Mouse (Mus musculus) midbrain, embryonic 11.5 days (tissue): ENCODE measurements at regions not wholly inside any gene's neighbourhood (a gene's known extent, or its start where the extent isn't known, plus 50 kb on each side); places are given as distances from the start of the nearest gene placed in this dataset.

Experiments
- ATAC-seq: fragments of 200-750 bp; cut with Nextera tagmentation; 2 replicates; pipeline ENCODE4 v1.8.0; 2017; ENCODE audit warnings: moderate TSS enrichment, moderate library complexity; ENCODE audit not compliant: low FRiP score
- DNase-seq: peaks from one replicate; pipeline ENCODE4 v3.0.0; 2015; ENCODE audit warnings: low spot score; ENCODE audit errors: missing footprints
- H3K27ac ChIP-seq: fragments of 300-500 bp; sonication (generic); 2 replicates; pipeline ENCODE4 v1.5.1; 2014; ENCODE audit warnings: low read depth, low read length
- H3K27me3 ChIP-seq: fragments of 300-500 bp; sonication (generic); 2 replicates; pipeline ENCODE4 v1.6.1; 2014; ENCODE audit warnings: mild to moderate bottlenecking, low read length, moderate library complexity, mixed read lengths; ENCODE audit not compliant: control insufficient read depth, insufficient read depth
- H3K36me3 ChIP-seq: fragments of 300-500 bp; sonication (generic); 2 replicates; pipeline ENCODE4 v1.6.1; 2014; ENCODE audit warnings: mild to moderate bottlenecking, low read length, moderate library complexity, mixed read lengths; ENCODE audit not compliant: control insufficient read depth, insufficient read depth
- H3K4me1 ChIP-seq: fragments of 300-500 bp; sonication (generic); 2 replicates; pipeline ENCODE4 v1.6.1; 2014; ENCODE audit warnings: low read length; ENCODE audit not compliant: control insufficient read depth, insufficient read depth
- H3K4me2 ChIP-seq: fragments of 300-500 bp; sonication (generic); 2 replicates; pipeline ENCODE4 v1.6.1; 2014; ENCODE audit warnings: mild to moderate bottlenecking, moderate library complexity
- H3K4me3 ChIP-seq: fragments of 300-500 bp; sonication (generic); 2 replicates; pipeline ENCODE4 v1.5.1; 2014; ENCODE audit warnings: low read depth, low read length
- H3K9ac ChIP-seq: fragments of 300-500 bp; sonication (generic); 2 replicates; pipeline ENCODE4 v1.6.1; 2014; ENCODE audit warnings: low read length
- H3K9me3 ChIP-seq: fragments of 300-500 bp; sonication (generic); 2 replicates; pipeline ENCODE4 v1.6.1; 2016; ENCODE audit warnings: low read length; ENCODE audit not compliant: control insufficient read depth
- WGBS: fragments of 180-500 bp; shearing (Covaris S2); extraction: QIAGEN DNeasy Blood & Tissue Kit; methylation state at CpG from one replicate; pipeline ENCODE4 v1.1.7; 2014; 5-methylcytosine and 5-hydroxymethylcytosine counted together

DNA sequence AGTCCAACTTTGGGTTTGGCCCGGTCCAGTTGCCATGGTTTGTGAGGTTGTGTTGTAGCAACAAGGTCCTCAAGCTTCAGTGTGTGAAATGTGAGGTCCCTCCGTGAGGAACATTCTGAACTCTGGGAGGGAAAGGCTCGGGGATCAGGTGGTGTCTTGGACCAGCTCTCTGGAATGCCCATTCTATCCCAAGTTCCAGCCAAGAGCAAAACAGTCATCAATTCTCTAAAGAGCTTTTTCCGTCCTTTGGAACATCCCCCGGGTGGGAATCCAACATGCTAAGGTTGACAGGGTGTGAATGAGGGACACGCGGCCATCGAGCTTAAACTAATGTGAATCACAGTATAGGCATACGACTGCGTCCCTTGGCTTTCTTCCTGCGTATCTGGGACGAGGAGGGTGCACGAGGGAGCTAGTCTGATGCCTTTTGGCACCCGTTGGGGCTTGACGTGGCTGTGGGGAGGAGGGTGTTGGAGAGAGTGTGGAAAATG, 145.4 kb downstream of the Tmx1 start:
- H3K4me1 ChIP-seq, result no peaks in the 10 kb centered on the region
- no peak overlapping the region for H3K9ac ChIP-seq
- no peak overlapping the region for H3K4me2 ChIP-seq
- no peaks in the 10 kb centered on the region for H3K9me3 ChIP-seq
- DNase-seq (peak; percentile 60), ATAC-seq (no peak)
- no peak overlapping the region for H3K4me3 ChIP-seq
- no peaks in the 10 kb centered on the region for H3K36me3 ChIP-seq
- no peaks in the 10 kb centered on the region for H3K27me3 ChIP-seq
- H3K27ac ChIP-seq, result no peak overlapping the region
- WGBS, result 85% methylated on average over 15 of the region's 15 CpGs

DNA sequence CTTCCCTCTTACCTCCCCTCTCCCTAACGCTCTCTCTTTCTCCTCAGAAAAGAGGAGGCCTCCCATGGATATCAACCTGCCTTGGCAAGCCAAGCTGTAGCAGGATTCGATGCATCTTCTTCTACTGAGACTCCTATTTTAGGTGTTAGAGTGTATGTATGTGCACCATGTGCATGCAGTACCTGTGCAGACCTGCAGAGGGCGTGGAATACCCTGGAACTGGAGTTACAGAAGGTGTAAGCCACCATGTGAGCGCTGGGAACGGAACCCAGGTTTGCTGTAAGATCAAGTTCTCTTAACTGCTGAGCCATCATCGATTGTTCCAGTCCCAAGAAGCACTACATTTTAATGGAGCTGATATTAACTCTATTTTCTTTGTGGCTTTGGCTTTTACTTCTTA, 146.8 kb downstream of the Tmx1 start:
- H3K4me1 ChIP-seq, result no peaks in the 10 kb centered on the region
- H3K27me3 ChIP-seq, result no peaks in the 10 kb centered on the region
- H3K4me3 ChIP-seq, result no peak overlapping the region
- DNase-seq (peak; percentile 83), ATAC-seq (no peak)
- 88% methylated on average over 6 of the region's 6 CpGs for WGBS
- H3K27ac ChIP-seq, result no peak overlapping the region
- no peaks in the 10 kb centered on the region for H3K36me3 ChIP-seq
- H3K9me3 ChIP-seq, result no peaks in the 10 kb centered on the region
- no peak overlapping the region for H3K4me2 ChIP-seq
- H3K9ac ChIP-seq, result no peak overlapping the region

DNA sequence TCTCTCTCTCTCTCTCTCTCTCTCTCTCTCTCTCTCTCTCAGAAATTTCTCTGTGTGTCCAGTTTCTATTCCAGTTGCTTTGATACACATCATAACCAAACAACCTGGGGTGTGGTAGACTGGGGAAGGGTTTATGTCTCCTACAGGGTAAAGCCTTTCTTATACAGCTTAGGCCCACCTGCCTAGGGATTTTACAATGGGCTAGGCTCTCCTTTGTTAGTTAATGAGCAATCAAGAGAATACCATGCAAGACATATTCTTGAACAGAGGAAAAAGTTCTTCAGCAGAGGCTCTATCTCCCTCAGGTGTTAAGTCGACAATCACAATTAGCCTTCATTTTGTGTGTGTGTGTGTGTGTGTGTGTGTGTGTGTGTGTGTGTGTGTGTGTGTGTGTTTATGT, 151.0 kb downstream of the Tmx1 start:
- 100% methylated on average over 1 of the region's 1 CpGs for WGBS
- ATAC-seq, result no peak
- H3K27me3 ChIP-seq, result no peaks in the 10 kb centered on the region
- no peak overlapping the region for H3K4me3 ChIP-seq
- no peaks in the 10 kb centered on the region for H3K4me1 ChIP-seq
- H3K9me3 ChIP-seq, result no peaks in the 10 kb centered on the region
- no peak overlapping the region for H3K9ac ChIP-seq
- H3K27ac ChIP-seq, result no peak overlapping the region
- DNase-seq, result peak; percentile 59
- no peaks in the 10 kb centered on the region for H3K36me3 ChIP-seq
- no peak overlapping the region for H3K4me2 ChIP-seq

DNA sequence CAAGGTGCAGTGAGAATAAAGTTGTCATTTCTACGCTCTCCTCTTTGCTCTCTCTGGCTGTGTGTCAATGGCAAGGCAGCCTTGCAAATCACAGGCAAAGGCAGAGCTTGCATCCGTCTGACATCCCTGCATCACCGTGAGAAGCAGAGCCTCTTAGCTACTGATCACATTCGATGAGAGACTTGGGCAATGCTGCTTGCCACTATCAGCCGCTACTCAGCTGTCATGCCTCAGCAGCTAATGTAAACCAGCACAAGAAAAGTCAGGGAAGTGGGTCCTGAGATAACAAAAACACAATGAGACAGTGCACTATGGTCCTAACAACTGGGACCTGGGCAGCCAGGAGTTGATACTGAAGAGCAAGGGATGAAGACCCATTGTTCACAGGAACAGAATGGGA, 155.8 kb downstream of the Tmx1 start:
- no peak overlapping the region for H3K9ac ChIP-seq
- 85% methylated on average over 5 of the region's 5 CpGs for WGBS
- H3K4me1 ChIP-seq, result no peaks in the 10 kb centered on the region
- peak; percentile 66 for DNase-seq
- H3K27ac ChIP-seq, result no peak overlapping the region
- H3K27me3 ChIP-seq, result no peaks in the 10 kb centered on the region
- H3K4me3 ChIP-seq, result no peak overlapping the region
- no peak for ATAC-seq
- H3K36me3 ChIP-seq, result no peaks in the 10 kb centered on the region
- H3K4me2 ChIP-seq, result no peak overlapping the region
- H3K9me3 ChIP-seq, result no peaks in the 10 kb centered on the region

DNA sequence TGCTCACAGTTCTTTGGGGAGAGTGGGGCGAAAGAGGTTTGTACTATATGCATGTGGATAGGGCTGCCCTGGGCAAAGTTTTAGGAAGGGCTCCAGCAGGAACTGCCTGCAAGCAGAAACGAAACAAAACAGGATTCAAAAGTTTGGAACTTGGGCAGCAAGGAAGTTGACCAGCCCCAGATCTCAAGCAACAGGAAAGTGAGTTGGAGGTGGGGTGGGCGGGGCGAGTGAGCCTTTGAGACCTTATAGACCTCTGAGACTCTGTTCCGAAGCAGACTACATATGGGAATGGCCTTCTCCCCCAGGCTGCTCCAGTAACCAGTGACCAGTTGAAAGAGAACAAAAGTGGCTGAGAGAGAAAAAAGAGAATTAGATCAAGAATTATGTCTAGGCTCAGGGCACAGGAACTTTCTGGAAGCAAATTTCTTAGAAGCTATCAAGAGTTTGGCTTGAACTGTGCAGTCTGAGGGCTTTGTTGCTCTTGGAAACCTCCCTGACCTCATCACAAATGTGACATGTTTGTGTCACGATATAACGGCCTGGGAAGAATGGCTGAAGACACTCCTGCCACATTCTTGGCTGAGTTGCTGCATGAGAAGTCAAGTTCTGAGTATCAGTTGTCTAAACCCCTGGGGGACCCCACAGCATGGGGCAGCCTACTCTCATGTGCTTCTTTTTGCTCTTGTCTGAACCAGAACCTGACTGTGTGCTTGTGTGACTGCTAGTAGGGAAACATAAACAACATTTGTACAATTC, 156.4 kb downstream of the Tmx1 start:
- ATAC-seq, result no peak
- no peak overlapping the region for H3K4me2 ChIP-seq
- H3K9me3 ChIP-seq, result no peaks in the 10 kb centered on the region
- H3K27me3 ChIP-seq, result no peaks in the 10 kb centered on the region
- no peaks in the 10 kb centered on the region for H3K36me3 ChIP-seq
- no peak overlapping the region for H3K9ac ChIP-seq
- DNase-seq, result peak; percentile 57
- no peak overlapping the region for H3K27ac ChIP-seq
- no peak overlapping the region for H3K4me3 ChIP-seq
- WGBS, result 87% methylated on average over 7 of the region's 7 CpGs
- H3K4me1 ChIP-seq, result no peaks in the 10 kb centered on the region

DNA sequence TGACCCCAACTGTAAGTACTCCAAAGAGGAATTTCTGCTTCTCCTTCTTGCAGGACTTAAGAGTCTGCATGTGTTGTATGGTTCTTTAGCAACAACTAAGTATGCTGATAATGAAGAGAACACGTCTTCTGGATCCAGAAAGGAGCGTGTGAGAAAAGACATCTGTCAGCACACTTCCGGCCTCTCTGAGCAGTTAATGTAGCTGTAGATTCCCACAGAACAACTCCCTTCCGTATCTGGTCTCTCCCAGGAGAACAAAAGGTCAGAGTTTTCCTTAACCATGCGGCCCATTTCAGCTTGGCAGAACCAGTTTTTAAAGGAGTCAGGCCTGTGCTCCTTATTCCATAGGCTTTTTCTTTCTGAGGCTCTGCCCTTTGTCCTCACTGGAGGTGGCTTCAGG, 159.0 kb downstream of the Tmx1 start:
- 96% methylated on average over 5 of the region's 5 CpGs for WGBS
- H3K9me3 ChIP-seq, result no peaks in the 10 kb centered on the region
- no peak overlapping the region for H3K9ac ChIP-seq
- H3K27me3 ChIP-seq, result no peaks in the 10 kb centered on the region
- H3K36me3 ChIP-seq, result no peaks in the 10 kb centered on the region
- no peak overlapping the region for H3K27ac ChIP-seq
- ATAC-seq (no peak), DNase-seq (peak; percentile 39)
- H3K4me2 ChIP-seq, result no peak overlapping the region
- H3K4me1 ChIP-seq, result no peaks in the 10 kb centered on the region
- H3K4me3 ChIP-seq, result no peak overlapping the region

DNA sequence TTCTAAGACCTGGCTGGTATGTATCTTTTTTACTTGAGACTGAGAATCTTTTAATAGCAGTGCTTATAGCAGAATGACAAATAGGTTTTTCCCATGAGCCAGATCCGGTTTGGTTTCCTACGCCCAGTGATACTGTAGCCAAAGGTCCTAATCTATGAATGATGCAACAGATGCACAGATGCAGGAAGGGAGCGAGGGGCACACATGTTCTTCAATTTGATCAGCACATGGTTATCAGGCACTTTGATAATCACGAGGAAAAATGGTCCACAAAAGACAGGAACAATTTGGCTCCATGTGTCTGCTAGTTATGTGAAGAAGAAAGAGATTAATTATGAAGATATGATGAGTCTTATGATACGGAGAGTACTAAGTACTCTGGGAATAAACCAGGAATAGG, 160.3 kb downstream of the Tmx1 start:
- H3K27me3 ChIP-seq, result no peaks in the 10 kb centered on the region
- H3K4me3 ChIP-seq, result no peak overlapping the region
- 92% methylated on average over 5 of the region's 5 CpGs for WGBS
- DNase-seq (peak; percentile 53), ATAC-seq (no peak)
- H3K9ac ChIP-seq, result no peak overlapping the region
- H3K27ac ChIP-seq, result no peak overlapping the region
- no peak overlapping the region for H3K4me2 ChIP-seq
- no peaks in the 10 kb centered on the region for H3K36me3 ChIP-seq
- H3K9me3 ChIP-seq, result no peaks in the 10 kb centered on the region
- H3K4me1 ChIP-seq, result no peaks in the 10 kb centered on the region

DNA sequence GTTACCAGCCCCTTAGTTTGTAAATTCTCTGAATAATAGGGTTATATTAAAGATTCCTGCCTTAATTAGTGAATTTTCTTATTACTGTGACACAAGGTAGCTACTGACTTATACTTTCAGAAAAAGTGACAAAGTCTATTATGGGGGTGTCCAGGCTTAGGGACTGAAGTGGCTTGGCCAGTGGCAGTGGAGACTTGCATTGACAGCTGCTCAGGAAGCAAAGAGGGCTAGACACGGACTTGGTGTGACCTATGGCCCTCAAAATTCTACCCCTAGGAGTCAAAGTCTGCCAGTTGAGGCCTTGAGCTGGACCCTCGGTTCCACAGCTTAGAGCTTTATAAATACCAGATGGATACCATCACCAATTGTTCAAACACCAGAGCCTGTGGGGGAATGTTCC, 161.2 kb downstream of the Tmx1 start:
- no peaks in the 10 kb centered on the region for H3K4me1 ChIP-seq
- no peak overlapping the region for H3K4me2 ChIP-seq
- H3K9ac ChIP-seq, result no peak overlapping the region
- 78% methylated on average over 2 of the region's 2 CpGs for WGBS
- ATAC-seq, result no peak
- H3K9me3 ChIP-seq, result no peaks in the 10 kb centered on the region
- no peak for DNase-seq
- no peaks in the 10 kb centered on the region for H3K36me3 ChIP-seq
- H3K4me3 ChIP-seq, result no peak overlapping the region
- H3K27ac ChIP-seq, result no peak overlapping the region
- H3K27me3 ChIP-seq, result no peaks in the 10 kb centered on the region

DNA sequence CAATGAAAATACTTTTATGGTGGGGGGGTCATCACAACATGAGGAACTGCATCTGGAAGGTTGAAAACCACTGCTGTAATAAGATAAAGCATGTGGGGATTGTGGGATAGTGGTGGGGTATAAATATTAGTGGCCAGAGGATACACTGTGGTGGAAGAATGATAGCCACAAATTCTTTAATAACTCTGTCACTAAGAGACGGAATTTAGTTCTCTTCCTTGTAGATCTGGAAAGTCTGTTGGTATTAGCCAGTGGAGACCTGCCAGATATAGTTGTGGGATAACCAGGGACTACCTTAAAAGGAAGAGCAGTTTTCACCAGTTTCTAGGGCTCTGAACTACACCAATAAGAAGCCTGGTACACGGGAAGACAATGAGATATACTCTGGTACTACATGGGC, 161.8 kb downstream of the Tmx1 start:
- DNase-seq (peak; percentile 44), ATAC-seq (no peak)
- no peak overlapping the region for H3K4me2 ChIP-seq
- H3K4me3 ChIP-seq, result no peak overlapping the region
- 82% methylated on average over 2 of the region's 2 CpGs for WGBS
- H3K4me1 ChIP-seq, result no peaks in the 10 kb centered on the region
- H3K27ac ChIP-seq, result no peak overlapping the region
- no peak overlapping the region for H3K9ac ChIP-seq
- no peaks in the 10 kb centered on the region for H3K36me3 ChIP-seq
- no peaks in the 10 kb centered on the region for H3K27me3 ChIP-seq
- no peaks in the 10 kb centered on the region for H3K9me3 ChIP-seq
